Mouse (Mus musculus): ENCODE results near the gene Btbd1. TPM values are rescaled to one million over a fixed set of nuclear protein-coding genes. Genes with fewer than 3 reads are reported as not detected.
A peak's percentile ranks its signal among the peaks of the same experiment; 100 is the strongest.

The Btbd1 gene
- polyA plus RNA-seq (2014; fragmentation: Nextera tagmentation; extraction: Ambion mirVana): 94.1 and 100 TPM in 2 replicates

GRCm38 (mm10) chr7:81829379-81829894 lies at the start of gene Btbd1:
Gene Btbd1, minus strand, starts transcription at chr7:81829431.
- peak; percentile 85 for ATAC-seq (ENCODE audit: insufficient read depth, low FRiP score, low TSS enrichment)
- Histone ChIP-seq H3K9me3 (ENCODE audit: control insufficient read depth, low read length) (no peaks in the 10 kb centered on the region), H3K36me3 (ENCODE audit: control insufficient read depth, insufficient read depth, low read length) (no peaks in the 10 kb centered on the region), H3K9ac (ENCODE audit: low read length) (peak within 1 kb of the TSS; percentile 88), H3K4me1 (ENCODE audit: control insufficient read depth, insufficient read depth, low read length) (peaks cover 18% of the 10 kb centered on the region), H3K4me3 (ENCODE audit: low read depth, low read length) (peak within 1 kb of the TSS; percentile 80), H3K4me2 (ENCODE audit: low read depth) (peak within 1 kb of the TSS; percentile 79), H3K27ac (ENCODE audit: low read depth, low read length) (peak within 1 kb of the TSS; percentile 91), H3K27me3 (ENCODE audit: control insufficient read depth, insufficient read depth, low read length) (no peaks in the 10 kb centered on the region)
- DNase-seq (ENCODE audit: low spot score): peak; percentile 92
- WGBS: 0% methylated on average over 16 of the region's 58 CpGs

- Histone ChIP-seq H3K4me1 (ENCODE audit: control insufficient read depth, insufficient read depth, low read length) (no peaks in the 10 kb centered on the region), H3K9me3 (ENCODE audit: control insufficient read depth, low read length) (no peaks in the 10 kb centered on the region), H3K36me3 (ENCODE audit: control insufficient read depth, insufficient read depth, low read length) (no peaks in the 10 kb centered on the region), H3K9ac (ENCODE audit: low read length) (no peak overlapping the region), H3K4me3 (ENCODE audit: low read depth, low read length) (no peak overlapping the region), H3K27ac (ENCODE audit: low read depth, low read length) (no peak overlapping the region), H3K4me2 (ENCODE audit: low read depth) (no peak overlapping the region), H3K27me3 (ENCODE audit: control insufficient read depth, insufficient read depth, low read length) (no peaks in the 10 kb centered on the region)
- DNase-seq (ENCODE audit: low spot score) (no peak), ATAC-seq (ENCODE audit: insufficient read depth, low FRiP score, low TSS enrichment) (no peak)
- 85% methylated on average over 9 of the region's 9 CpGs for WGBS
Observed at GRCm38 (mm10) chr7:81875372-81875771, 46.1 kb upstream of the Btbd1 start.

- no peaks in the 10 kb centered on the region for H3K4me1 ChIP-seq (ENCODE audit: control insufficient read depth, insufficient read depth, low read length)
- no peaks in the 10 kb centered on the region for H3K9me3 ChIP-seq (ENCODE audit: control insufficient read depth, low read length)
- H3K27ac ChIP-seq (ENCODE audit: low read depth, low read length): no peak overlapping the region
- ATAC-seq (ENCODE audit: insufficient read depth, low FRiP score, low TSS enrichment) (no peak), DNase-seq (ENCODE audit: low spot score) (no peak)
- H3K9ac ChIP-seq (ENCODE audit: low read length): no peak overlapping the region
- 88% methylated on average over 6 of the region's 6 CpGs for WGBS
- H3K4me2 ChIP-seq (ENCODE audit: low read depth): no peak overlapping the region
- H3K36me3 ChIP-seq (ENCODE audit: control insufficient read depth, insufficient read depth, low read length): no peaks in the 10 kb centered on the region
- H3K27me3 ChIP-seq (ENCODE audit: control insufficient read depth, insufficient read depth, low read length): no peaks in the 10 kb centered on the region
- H3K4me3 ChIP-seq (ENCODE audit: low read depth, low read length): no peak overlapping the region
Observed at GRCm38 (mm10) chr7:81874636-81875035, 45.4 kb upstream of the Btbd1 start.

GRCm38 (mm10) chr7:81873807-81874206 lies 44.6 kb upstream of the Btbd1 start:
- H3K27ac ChIP-seq (ENCODE audit: low read depth, low read length): no peak overlapping the region
- WGBS: 73% methylated on average over 1 of the region's 1 CpGs
- no peak overlapping the region for H3K9ac ChIP-seq (ENCODE audit: low read length)
- DNase-seq (ENCODE audit: low spot score) (no peak), ATAC-seq (ENCODE audit: insufficient read depth, low FRiP score, low TSS enrichment) (no peak)
- H3K4me1 ChIP-seq (ENCODE audit: control insufficient read depth, insufficient read depth, low read length): no peaks in the 10 kb centered on the region
- H3K36me3 ChIP-seq (ENCODE audit: control insufficient read depth, insufficient read depth, low read length): no peaks in the 10 kb centered on the region; the same call in 1 of the 2 replicates
- H3K27me3 ChIP-seq (ENCODE audit: control insufficient read depth, insufficient read depth, low read length): no peaks in the 10 kb centered on the region
- no peak overlapping the region for H3K4me2 ChIP-seq (ENCODE audit: low read depth)
- no peak overlapping the region for H3K4me3 ChIP-seq (ENCODE audit: low read depth, low read length)
- no peaks in the 10 kb centered on the region for H3K9me3 ChIP-seq (ENCODE audit: control insufficient read depth, low read length)

- no peak for ATAC-seq (ENCODE audit: insufficient read depth, low FRiP score, low TSS enrichment)
- DNase-seq (ENCODE audit: low spot score): no peak
- Histone ChIP-seq H3K4me3 (ENCODE audit: low read depth, low read length) (no peak overlapping the region), H3K9ac (ENCODE audit: low read length) (no peak overlapping the region), H3K4me2 (ENCODE audit: low read depth) (no peak overlapping the region), H3K4me1 (ENCODE audit: control insufficient read depth, insufficient read depth, low read length) (no peaks in the 10 kb centered on the region), H3K27ac (ENCODE audit: low read depth, low read length) (no peak overlapping the region), H3K36me3 (ENCODE audit: control insufficient read depth, insufficient read depth, low read length) (no peaks in the 10 kb centered on the region; the same call in 1 of the 2 replicates), H3K27me3 (ENCODE audit: control insufficient read depth, insufficient read depth, low read length) (no peaks in the 10 kb centered on the region), H3K9me3 (ENCODE audit: control insufficient read depth, low read length) (no peaks in the 10 kb centered on the region)
- 78% methylated on average over 13 of the region's 13 CpGs for WGBS
Observed at GRCm38 (mm10) chr7:81872493-81873013, 43.3 kb upstream of the Btbd1 start.

GRCm38 (mm10) chr7:81868158-81868557 lies 38.9 kb upstream of the Btbd1 start:
- no peaks in the 10 kb centered on the region for H3K27me3 ChIP-seq (ENCODE audit: control insufficient read depth, insufficient read depth, low read length)
- H3K27ac ChIP-seq (ENCODE audit: low read depth, low read length): no peak overlapping the region
- no peak overlapping the region for H3K4me2 ChIP-seq (ENCODE audit: low read depth)
- no peak overlapping the region for H3K4me3 ChIP-seq (ENCODE audit: low read depth, low read length)
- no peak overlapping the region for H3K9ac ChIP-seq (ENCODE audit: low read length)
- no peaks in the 10 kb centered on the region for H3K4me1 ChIP-seq (ENCODE audit: control insufficient read depth, insufficient read depth, low read length)
- ATAC-seq (ENCODE audit: insufficient read depth, low FRiP score, low TSS enrichment): no peak
- no peaks in the 10 kb centered on the region; the same call in 1 of the 2 replicates for H3K36me3 ChIP-seq (ENCODE audit: control insufficient read depth, insufficient read depth, low read length)
- 26% methylated on average over 6 of the region's 6 CpGs for WGBS
- no peaks in the 10 kb centered on the region for H3K9me3 ChIP-seq (ENCODE audit: control insufficient read depth, low read length)
- peak; percentile 80 for DNase-seq (ENCODE audit: low spot score)

- Histone ChIP-seq H3K36me3 (ENCODE audit: control insufficient read depth, insufficient read depth, low read length) (no peaks in the 10 kb centered on the region; the same call in 1 of the 2 replicates), H3K4me2 (ENCODE audit: low read depth) (no peak overlapping the region), H3K4me1 (ENCODE audit: control insufficient read depth, insufficient read depth, low read length) (no peaks in the 10 kb centered on the region), H3K27me3 (ENCODE audit: control insufficient read depth, insufficient read depth, low read length) (no peaks in the 10 kb centered on the region), H3K27ac (ENCODE audit: low read depth, low read length) (no peak overlapping the region), H3K9ac (ENCODE audit: low read length) (no peak overlapping the region), H3K4me3 (ENCODE audit: low read depth, low read length) (no peak overlapping the region), H3K9me3 (ENCODE audit: control insufficient read depth, low read length) (no peaks in the 10 kb centered on the region)
- ATAC-seq (ENCODE audit: insufficient read depth, low FRiP score, low TSS enrichment): no peak
- WGBS: 87% methylated on average over 9 of the region's 9 CpGs
- no peak for DNase-seq (ENCODE audit: low spot score)
Observed at GRCm38 (mm10) chr7:81867231-81867930, 38.1 kb upstream of the Btbd1 start.

GRCm38 (mm10) chr7:81865937-81866336 lies 36.7 kb upstream of the Btbd1 start:
- DNase-seq (ENCODE audit: low spot score) (no peak), ATAC-seq (ENCODE audit: insufficient read depth, low FRiP score, low TSS enrichment) (no peak)
- Histone ChIP-seq H3K27me3 (ENCODE audit: control insufficient read depth, insufficient read depth, low read length) (no peaks in the 10 kb centered on the region), H3K27ac (ENCODE audit: low read depth, low read length) (no peak overlapping the region), H3K4me3 (ENCODE audit: low read depth, low read length) (no peak overlapping the region), H3K9ac (ENCODE audit: low read length) (no peak overlapping the region), H3K4me1 (ENCODE audit: control insufficient read depth, insufficient read depth, low read length) (no peaks in the 10 kb centered on the region), H3K4me2 (ENCODE audit: low read depth) (no peak overlapping the region), H3K9me3 (ENCODE audit: control insufficient read depth, low read length) (no peaks in the 10 kb centered on the region), H3K36me3 (ENCODE audit: control insufficient read depth, insufficient read depth, low read length) (no peaks in the 10 kb centered on the region; the same call in 1 of the 2 replicates)
- WGBS: 92% methylated on average over 6 of the region's 6 CpGs

- 86% methylated on average over 6 of the region's 6 CpGs for WGBS
- no peaks in the 10 kb centered on the region for H3K9me3 ChIP-seq (ENCODE audit: control insufficient read depth, low read length)
- no peak for ATAC-seq (ENCODE audit: insufficient read depth, low FRiP score, low TSS enrichment)
Observed at GRCm38 (mm10) chr7:81864552-81864951, 35.3 kb upstream of the Btbd1 start.

More at GRCm38 (mm10) chr7:81864552-81864951, 35.3 kb upstream of the Btbd1 start:
- Histone ChIP-seq H3K27me3 (ENCODE audit: control insufficient read depth, insufficient read depth, low read length) (0 out of 2 replicates have a peak, but pooled peaks cover 2% of the 10 kb centered on the region), H3K36me3 (ENCODE audit: control insufficient read depth, insufficient read depth, low read length) (no peaks in the 10 kb centered on the region; the same call in 1 of the 2 replicates), H3K4me2 (ENCODE audit: low read depth) (no peak overlapping the region), H3K27ac (ENCODE audit: low read depth, low read length) (no peak overlapping the region), H3K9ac (ENCODE audit: low read length) (no peak overlapping the region), H3K4me1 (ENCODE audit: control insufficient read depth, insufficient read depth, low read length) (no peaks in the 10 kb centered on the region), H3K4me3 (ENCODE audit: low read depth, low read length) (no peak overlapping the region)
- no peak for DNase-seq (ENCODE audit: low spot score)

Data from neural tube, embryonic 11.5 days (tissue).